Mouse (Mus musculus): Measurements from ENCODE around the gene Csnk2a2.

Gene Csnk2a2

DNA sequence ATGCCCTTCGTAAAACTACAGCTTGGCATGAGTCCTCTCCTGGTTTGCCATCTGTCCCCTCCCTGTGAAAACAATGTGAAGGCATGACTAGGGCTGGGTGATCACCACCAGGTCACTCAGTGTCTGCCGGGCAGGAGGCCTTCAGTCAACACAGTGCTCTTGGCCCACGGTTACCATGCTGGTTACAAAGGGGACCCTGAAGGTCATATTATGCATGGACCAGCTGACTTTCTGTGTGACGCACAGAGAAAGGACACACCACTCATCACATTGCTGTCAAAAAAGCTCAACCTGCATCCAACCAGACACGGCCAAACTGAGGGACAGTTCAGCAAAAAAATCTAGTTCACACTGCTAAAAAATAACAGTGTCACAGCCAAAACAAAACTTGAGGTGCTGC is at the start of gene Csnk2a2:
Gene Csnk2a2, minus strand, starts transcription at position 34 of the 400 bp plus-strand sequence.
- DNase-seq (ENCODE audit: low read depth in 1 of 2, low spot score in 2 of 2): no peak

- no peak for DNase-seq (ENCODE audit: low read depth in 1 of 2, low spot score in 2 of 2)
These were observed 49.6 kb upstream of the Csnk2a2 start for GRCm38 (mm10) chr8:95539487-95539886.

GRCm38 (mm10) chr8:95533584-95534387 is 43.9 kb upstream of the Csnk2a2 start, which contains the start of gene Ccdc113:
Ccdc113 (plus strand) TSS chr8:95534085.
- DNase-seq (ENCODE audit: low read depth in 1 of 2, low spot score in 2 of 2): no peak

DNA sequence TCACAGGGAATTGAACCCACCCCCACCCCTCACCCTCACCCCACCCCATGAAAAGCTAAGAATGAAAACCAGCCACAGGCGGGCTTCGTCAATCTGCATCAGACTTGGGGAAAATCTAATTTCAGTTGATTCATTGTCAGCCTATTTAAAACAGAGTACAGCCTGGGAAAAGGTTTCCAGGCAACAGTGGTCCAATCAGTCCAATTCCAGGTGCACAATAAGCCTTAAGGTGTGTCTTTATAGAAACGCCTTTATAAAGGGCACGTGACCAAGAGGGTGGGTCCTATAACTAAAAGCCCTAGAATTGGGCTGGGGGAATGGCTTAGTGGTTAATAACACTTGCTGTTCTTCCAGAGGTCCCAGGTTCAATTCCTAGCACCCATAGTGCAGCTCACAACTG is 42.4 kb upstream of the Csnk2a2 start:
- no peak for DNase-seq (ENCODE audit: low read depth in 1 of 2, low spot score in 2 of 2)

DNA sequence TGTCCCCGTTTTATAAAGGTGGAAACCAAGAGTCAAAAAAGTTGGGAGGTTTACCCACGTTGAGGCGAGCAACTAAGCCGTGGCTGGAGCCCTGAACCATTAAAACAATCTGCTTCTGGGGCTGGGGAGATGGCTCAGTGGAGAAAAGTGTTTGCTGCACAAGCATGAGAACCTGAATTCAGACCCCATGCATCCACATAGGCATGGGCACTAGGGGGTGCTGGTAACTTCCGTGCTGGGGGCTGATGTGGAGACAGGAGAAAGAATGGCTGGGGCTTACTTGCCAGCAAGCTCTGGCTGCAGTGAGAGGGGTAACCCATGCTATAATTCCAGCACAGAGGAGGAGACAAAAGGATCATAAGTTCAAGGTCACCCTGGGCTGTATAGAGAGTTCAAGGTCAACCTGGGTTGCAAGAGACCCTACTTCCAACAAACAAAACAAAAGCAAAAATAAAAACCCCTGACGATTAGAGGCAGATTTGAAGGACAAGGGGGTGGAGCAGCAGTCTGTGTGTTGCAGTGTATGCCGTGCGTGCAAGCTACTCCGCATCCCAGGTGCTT is 39.0 kb upstream of the Csnk2a2 start:
- no peak for DNase-seq (ENCODE audit: low read depth in 1 of 2, low spot score in 2 of 2)

DNA sequence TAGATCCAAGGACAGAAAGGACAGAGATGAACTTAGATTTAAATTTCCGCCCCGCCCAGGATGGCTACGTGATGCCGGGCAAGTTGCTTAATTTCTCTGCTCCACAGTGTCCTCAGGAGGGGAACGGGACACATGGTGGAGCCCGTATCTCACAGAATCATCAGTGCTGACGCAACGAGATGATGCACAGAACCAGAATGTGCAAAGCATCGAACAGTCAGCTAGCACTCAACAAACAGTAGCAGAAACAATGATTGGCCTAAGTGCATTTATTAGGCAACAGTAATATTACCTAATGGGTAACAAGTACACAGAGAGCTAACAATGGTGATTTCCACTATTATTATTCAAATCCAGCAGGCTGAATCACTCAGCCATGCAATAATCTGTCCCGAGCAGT is 38.4 kb upstream of the Csnk2a2 start:
- no peak for DNase-seq (ENCODE audit: low read depth in 1 of 2, low spot score in 2 of 2)

DNA sequence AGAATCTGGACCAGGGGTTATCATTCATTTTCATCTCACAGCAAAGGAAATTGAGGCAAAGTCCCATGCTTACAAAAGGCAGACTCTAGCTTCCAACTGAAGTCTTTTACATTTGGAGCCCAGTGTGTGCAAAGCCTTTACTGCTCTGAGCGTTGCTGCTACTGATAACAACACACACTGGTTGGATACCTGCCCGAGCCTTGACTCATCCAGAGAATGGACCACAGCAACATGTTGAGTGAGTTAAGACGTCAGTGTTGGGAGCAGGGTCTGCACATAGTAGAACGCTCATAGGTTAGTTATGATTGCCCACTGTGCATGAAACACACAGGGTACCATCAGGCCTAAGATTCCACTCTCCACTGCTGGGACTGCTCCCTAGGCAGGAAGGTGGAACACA is 34.2 kb upstream of the Csnk2a2 start:
- DNase-seq (ENCODE audit: low read depth in 1 of 2, low spot score in 2 of 2): no peak

- DNase-seq (ENCODE audit: low read depth in 1 of 2, low spot score in 2 of 2): no peak
These were observed 27.1 kb upstream of the Csnk2a2 start for GRCm38 (mm10) chr8:95516928-95517327.

DNA sequence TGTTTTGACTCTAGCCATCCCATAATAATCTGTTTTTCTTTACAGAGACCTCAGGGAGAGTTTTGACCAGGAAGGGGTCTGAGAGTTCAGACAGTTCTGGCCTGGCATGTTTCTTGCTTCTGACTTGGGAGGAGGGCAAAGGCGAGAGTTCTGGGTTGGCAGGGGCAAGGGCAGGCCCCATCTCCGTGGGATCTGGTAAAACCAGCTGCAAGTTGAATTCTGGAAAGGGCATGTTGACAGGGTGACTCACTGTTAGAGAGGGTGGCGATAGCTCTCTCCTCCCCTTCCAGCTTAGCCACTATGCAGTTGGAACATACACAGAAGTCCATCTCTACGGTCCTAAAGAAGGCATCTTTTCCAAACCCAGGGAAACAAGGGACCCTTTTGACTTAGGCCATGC is 23.4 kb upstream of the Csnk2a2 start:
- no peak for DNase-seq (ENCODE audit: low read depth in 1 of 2, low spot score in 2 of 2)

GRCm38 (mm10) chr8:95512257-95512656 is 22.4 kb upstream of the Csnk2a2 start:
- DNase-seq (ENCODE audit: low read depth in 1 of 2, low spot score in 2 of 2): no peak

DNA sequence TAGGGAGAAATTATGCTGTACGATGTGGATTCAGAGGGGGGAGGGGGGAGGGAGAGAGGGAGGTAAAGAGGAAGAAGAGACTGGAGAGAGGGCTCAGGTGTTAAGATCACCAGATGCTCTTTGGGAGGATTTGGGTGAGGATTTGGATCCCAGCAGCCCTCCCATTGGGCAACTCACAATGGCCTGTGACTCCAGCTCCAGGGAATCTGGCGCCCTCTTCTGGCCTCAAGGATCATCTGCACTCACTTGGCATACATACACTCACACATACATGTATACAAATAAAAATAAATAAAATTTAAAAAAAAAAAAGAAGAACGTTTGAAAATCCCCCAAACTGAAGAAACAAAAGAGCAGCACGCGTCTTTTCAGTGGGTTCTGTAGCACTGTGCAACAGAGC is 16.4 kb upstream of the Csnk2a2 start:
- DNase-seq (ENCODE audit: low read depth in 1 of 2, low spot score in 2 of 2): no peak

DNA sequence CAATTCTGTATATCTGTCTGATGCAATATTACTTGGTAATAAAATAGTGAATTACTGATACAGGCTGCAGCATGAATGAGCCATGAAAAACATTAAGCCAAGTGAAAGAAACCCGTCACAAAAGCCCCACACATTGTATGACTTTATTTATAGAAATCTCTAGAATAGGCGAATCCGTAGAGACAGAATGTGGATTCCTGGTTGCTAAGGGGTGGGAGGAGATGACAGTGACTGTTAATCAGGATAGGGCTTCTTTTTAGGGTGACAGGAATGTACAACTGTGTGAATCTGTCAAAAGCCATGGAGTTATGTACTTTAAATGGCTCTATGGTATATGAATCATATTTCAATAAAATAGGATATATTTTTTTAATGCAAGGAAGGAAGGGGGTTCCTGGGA is 15.8 kb upstream of the Csnk2a2 start:
- no peak for DNase-seq (ENCODE audit: low read depth in 1 of 2, low spot score in 2 of 2)

- DNase-seq (ENCODE audit: low read depth in 1 of 2, low spot score in 2 of 2): no peak
These were observed 15.0 kb upstream of the Csnk2a2 start for GRCm38 (mm10) chr8:95504835-95505234.

GRCm38 (mm10) chr8:95502431-95502830 is 12.6 kb upstream of the Csnk2a2 start:
- DNase-seq (ENCODE audit: low read depth in 1 of 2, low spot score in 2 of 2): no peak

DNA sequence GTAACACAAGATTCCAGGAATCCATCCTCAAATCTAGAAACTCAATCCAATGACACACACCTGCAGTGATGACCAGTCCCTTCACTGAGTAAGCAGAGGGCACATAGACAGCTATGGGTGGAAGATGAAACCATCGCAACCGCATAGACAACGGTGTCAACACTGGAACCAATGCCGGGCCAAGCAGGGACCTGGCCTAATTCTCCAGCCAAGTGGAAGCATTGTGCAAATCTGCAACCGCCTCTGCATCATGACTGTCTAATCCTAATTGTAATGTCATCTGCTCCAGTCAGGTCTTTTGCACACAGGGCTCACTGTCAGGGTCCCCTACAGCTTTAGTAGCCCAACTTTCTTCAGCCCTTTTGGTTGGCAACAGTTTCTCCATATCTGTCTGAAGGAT is 10.6 kb upstream of the Csnk2a2 start:
- no peak for DNase-seq (ENCODE audit: low read depth in 1 of 2, low spot score in 2 of 2)

GRCm38 (mm10) chr8:95499266-95500064 is 9.6 kb upstream of the Csnk2a2 start:
- DNase-seq (ENCODE audit: low read depth in 1 of 2, low spot score in 2 of 2): no peak

DNA sequence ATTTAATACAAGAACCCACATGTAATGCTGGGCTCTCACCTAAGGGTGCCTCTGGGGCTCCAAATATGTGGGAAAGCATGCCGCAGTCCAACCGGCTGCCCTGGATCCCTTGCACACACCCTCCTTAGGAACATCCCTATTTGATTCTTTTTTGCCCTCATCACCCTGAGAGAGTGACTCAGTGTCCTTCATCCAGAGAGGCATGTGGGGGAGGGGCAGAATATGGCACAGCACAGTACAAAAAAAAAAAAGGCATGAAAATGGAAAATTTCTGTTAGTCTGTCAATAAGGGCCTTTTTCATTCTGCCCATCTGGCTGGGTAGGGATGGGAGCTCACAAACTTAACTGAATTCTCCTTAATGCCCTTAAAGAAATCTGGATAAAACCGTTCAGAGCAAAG is 8.0 kb upstream of the Csnk2a2 start:
- DNase-seq (ENCODE audit: low read depth in 1 of 2, low spot score in 2 of 2): no peak

- no peak for DNase-seq (ENCODE audit: low read depth in 1 of 2, low spot score in 2 of 2)
These were observed 6.6 kb upstream of the Csnk2a2 start for GRCm38 (mm10) chr8:95496420-95496819.

- no peak for DNase-seq (ENCODE audit: low read depth in 1 of 2, low spot score in 2 of 2)
These were observed 5.6 kb upstream of the Csnk2a2 start for GRCm38 (mm10) chr8:95495444-95495843.

DNA sequence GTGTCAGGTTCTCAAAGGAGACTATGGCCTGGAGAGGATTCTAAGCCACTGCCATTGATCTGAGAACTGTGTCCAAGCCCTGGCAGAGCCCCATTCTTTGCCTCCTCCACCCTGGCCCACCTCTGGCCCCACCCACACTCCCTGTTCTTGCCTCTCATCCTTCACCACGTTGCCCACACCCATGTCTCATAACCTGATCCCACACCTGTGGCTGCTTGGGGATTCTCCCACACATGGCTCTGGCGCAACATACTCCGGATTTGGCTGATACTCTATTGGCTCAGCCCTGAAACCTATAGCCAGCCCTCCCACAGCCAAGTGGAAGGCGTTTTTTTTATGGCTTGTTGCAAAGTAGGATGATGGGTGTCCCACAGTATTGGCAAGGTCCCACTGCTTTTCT is 2.2 kb upstream of the Csnk2a2 start:
- no peak for DNase-seq (ENCODE audit: low read depth in 1 of 2, low spot score in 2 of 2)

DNA sequence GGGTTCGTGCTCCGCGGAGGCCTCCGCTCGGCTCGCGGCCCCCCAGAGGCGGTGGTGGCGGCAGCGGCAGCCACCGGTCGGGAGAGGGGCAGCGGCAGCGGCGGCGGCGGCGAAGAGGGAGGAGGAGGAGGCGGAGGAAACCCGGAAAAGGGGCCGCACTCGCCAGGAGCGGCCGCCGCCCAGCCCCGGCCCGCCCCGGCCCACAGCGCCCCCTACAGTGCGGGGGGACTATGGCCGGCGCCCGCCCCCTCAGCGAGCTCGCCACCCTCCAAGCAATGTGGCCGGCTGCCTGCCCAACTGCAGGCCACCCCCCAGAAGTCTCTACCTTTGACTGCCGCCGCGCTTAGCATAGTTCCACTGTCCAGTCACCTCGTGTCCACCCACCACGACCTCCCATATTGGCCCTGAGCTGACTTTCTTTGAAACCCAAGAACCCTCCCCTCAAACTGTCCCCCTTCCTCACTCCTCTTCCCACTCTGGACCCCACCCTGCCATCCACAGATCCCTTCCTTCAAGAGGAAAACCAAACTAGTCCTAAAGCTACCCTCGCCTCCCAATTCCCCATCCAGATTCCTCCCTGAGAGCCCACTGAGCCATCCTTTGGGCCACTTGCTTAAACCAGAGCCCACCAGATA is 1.0 kb downstream of the Csnk2a2 start:
- DNase-seq (ENCODE audit: low read depth in 1 of 2, low spot score in 2 of 2): peak; percentile 46 to 71

All from monocyte, adult 2 months (primary cell).